Mouse (Mus musculus): ENCODE measurements around the gene Ero1lb.
"Not testable (repeated sequence)": the region's sequence is repeated elsewhere in the genome, so short reads cannot be mapped to it uniquely, and the experiment has no call there.

The Ero1lb gene

DNA sequence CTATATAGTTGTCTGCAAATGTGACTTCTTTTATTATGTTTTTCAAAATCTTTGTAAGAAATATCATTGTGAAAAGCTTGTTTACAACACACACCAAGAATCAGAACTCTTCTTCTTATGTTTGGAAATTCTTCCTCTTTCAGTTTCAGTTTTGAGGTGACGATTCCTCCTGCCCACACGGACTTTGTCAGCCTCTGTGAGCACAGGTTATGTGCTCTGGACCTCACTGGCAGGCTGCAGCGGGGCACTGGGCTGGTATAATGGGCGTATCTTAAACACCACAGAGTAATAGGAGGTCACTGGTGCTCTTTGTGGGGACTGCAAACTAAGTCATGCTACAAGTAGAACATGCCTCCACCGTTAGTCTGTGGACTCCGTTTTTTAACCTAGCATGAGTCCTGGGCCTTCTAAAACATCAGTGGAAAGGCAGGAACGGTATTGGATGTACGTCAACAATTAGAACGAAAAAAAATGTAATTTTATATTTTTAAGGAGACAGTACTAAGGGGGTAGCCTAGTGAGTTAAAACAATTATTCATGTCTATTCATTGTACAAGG lies 9.4 kb downstream of the Ero1lb start:
- DNase-seq = peak; percentile 6

DNA sequence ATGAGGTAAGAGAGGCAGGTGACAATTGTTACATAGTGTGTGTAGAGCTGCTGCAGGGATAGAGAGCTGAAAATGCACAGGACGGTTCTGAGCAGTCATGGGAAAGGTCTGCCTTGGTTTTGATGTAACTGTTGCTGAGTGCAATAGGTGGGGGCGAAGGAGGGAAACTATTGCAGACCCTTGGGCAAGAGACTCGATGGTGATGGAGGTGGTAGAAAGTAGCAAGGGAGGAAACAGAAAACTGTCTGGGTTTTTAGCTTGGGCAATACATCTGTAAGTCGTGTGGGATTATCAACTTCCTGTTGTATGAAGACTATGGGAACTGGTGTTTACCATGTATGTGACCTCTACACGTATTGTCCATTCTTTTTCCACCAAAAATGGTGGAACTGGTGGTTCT lies 12.5 kb downstream of the Ero1lb start:
- DNase-seq = no peak

DNA sequence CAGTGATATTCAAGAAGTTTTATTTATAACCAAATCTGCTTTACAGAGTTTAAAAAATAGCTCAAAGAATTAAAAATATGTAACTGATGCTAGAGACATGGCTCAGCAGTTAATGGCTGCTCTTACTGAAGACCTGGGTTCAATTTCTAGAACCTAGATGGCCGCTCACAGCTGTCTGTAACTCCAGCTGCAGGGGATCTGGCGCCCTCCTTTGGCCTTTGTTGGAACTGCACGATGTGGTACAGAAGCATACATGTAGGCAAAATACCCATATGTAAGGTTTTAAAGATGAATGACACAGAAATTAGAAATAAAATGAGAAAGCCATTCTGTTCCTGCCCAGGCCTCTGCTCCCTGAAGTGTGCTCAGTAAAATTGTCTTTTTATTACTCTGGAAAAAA lies 23.3 kb downstream of the Ero1lb start:
- DNase-seq = peak; percentile 74

DNA sequence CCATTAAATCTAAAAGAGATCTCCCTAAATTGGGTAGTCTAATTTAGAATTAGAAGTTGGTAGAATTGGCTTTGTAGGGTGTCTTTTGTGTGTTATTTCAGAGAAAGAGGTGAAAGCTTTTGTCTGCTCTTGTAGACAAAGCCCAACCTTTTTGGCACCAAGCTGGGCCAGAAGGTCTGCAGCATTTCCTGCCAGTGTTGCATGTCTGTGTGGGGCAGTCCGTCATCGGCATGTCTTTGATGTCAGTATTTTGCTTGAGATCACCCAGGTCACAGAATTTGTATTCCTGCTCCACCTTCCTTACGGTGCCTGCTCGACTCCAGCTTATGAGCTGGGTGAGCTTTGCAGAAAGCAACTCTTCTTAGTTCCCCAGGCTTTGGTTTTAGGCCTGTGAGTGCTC lies 31.4 kb downstream of the Ero1lb start:
- not testable (repeated sequence) for DNase-seq

DNA sequence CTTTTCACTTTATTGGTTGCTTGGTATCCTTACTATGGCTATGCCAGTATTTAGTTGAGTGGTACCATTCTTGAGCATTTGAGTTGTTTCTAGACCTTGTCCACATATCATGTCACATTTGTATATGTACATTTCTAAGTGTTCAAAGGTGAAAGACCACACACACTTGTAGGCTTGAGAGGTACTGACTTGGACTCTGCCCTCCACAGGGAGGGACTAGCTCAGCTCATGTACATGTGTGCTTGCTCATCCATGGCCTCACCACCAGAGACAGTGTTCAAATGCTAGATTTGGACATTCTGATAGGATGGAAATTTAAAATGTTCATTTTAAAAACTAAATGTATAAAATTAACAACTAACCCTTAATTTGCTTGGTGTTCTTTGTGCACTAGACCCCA lies 44.5 kb downstream of the Ero1lb start:
- not testable (repeated sequence) for DNase-seq

DNA sequence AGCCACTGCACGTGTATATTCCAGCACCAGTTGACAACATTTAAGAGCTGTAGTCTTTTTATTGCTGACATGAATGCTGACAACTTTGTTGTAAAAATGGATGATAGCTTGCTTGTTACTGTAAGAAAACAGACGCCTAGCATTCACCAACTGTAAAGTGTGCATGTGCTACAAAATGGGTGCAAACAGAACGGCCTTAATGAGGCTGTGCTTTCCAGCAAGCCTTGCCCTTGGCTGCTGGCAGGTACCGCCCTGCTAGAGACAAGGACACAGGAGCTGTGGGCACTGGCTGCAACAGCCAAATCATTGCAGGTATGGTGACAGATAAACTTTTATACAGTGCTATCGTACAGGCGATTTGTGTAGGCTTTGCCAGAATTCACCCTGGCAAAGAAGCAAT lies 48.4 kb downstream of the Ero1lb start:
- not testable (repeated sequence) for DNase-seq

DNA sequence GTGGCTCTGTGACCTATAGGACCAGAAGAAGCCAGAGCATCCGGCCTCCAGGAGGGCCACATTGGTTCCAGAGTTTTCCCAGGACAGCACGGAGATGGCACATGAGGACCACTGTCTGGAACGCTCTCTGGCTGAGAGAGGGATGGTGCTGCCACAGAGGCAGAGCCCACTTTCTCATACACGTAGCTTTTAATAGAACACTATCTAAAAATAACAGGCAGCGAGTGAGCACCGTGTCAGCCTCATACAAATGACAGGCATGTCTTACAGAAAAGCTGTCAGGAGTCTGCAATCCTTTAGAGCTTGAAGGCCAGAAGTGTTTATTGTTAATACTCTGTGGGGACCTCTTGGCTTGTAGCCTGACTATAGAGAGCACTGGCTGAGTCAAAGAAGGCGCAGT lies 48.9 kb downstream of the Ero1lb start:
- not testable (repeated sequence) for DNase-seq

DNA sequence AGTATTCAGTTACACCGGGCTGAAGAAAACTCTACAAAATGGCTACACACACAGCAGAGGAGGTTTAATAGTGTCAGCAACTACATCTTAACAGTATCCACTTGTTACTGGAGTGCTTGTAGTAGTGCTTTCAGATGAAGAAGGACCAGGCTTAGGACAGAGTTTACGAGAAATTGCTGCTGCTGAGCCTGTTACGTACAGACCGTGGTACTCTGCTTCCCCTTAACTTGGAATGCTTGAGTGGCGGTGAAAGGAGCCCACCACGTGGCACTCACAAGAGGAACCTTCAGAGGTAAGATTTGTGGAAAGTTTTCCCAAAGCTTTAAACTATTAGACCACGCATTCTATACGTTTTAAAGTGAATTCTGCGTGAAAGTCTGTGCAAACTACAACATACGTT lies 49.3 kb downstream of the Ero1lb start:
- DNase-seq = not testable (repeated sequence)

DNA sequence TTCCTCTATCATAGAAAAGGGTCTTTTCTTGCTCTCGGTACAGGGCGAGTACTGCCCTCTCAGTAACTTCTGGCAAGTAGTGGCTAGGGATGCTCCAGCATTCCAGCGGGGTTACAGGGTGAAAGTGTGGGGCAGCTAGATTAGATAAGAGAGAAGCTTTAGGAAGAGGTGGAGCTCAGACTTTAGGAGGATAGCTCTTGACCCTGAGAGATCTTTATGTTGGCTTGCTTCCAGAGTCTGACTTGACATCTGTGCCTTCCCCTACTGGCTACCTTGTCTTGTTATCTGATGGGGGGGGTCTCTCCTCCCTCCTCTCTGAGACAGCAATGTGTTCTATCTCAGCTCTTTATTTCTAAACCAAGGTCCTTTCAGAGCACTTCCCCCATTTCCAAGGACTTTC lies 50.8 kb downstream of the Ero1lb start:
- not testable (repeated sequence) for DNase-seq

DNA sequence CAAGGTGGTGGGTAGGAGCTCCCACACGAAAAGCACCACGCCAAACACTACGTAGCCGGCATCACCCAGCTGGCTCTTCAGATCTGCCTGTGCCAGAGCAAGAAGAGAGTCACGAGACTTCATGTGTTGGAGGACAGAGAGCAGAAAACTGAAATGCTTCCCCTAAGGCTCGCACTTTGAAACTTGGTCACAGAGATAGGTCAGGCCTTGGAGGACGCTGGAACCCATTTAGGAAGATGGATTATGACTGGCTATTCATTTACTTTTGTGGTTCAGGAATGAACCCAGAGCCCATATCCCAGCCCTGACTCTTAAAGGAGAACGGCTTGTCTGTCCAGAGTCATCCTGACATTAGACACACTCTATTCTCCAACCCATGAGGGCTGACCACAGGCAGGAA lies 54.1 kb downstream of the Ero1lb start:
- DNase-seq = not testable (repeated sequence)

DNA sequence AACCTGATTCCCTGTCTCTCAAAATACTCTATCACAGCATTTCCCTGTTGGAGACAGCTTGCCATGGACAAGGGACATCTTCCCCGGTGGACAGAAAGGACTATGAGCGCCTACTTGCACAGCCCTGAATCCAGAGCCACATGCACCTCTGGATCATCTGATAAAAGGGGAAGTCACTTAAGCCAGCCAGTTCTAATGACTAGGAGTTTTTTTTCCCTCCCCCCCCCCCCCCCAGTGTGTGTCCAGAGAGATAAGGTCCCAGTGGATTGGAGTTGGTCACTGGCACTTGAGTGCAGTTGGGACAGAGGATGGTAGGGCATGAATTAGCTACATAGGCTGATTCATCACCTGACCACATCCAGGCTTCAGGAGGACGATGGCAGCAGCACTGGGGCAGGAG lies 60.4 kb downstream of the Ero1lb start:
- not testable (repeated sequence) for DNase-seq

DNA sequence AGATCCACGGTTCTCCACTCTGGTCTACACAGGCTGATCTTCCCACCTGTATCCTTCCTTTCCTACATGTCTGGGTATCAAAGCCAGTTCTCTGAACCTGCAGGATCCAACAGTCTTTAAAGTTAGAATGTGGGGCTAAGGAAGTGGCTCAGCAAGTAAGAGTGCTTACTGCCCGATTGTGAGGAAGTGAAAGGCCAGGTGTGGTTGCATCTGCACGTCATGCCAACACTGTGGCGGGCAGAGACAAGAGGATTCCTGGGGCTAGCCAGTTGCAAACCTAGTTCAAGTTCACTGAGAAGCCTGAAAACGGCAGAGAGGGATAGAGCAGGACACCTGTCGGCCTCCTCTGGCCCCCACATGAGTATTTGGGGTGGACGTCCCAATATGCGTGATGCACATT lies 62.1 kb downstream of the Ero1lb start:
- DNase-seq = not testable (repeated sequence)

DNA sequence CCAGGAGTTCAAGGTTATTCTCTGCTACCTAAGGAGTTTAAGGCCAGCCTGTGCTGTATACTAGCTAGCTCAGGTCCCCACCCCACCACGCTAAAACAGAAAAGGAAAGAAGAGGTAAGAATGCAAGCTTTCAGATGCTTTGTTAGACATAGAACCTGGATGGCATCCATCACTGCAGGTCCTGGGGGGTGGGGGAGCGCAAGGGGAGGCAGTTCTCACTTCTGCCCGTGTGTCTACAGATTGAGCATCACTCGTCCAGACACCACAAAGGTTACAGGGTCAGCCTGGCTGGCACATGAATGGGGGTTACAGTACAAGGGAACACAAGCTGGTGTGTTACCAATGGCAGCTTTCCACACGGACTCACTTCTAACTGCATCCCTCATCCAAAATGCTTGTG lies 62.5 kb downstream of the Ero1lb start:
- not testable (repeated sequence) for DNase-seq

DNA sequence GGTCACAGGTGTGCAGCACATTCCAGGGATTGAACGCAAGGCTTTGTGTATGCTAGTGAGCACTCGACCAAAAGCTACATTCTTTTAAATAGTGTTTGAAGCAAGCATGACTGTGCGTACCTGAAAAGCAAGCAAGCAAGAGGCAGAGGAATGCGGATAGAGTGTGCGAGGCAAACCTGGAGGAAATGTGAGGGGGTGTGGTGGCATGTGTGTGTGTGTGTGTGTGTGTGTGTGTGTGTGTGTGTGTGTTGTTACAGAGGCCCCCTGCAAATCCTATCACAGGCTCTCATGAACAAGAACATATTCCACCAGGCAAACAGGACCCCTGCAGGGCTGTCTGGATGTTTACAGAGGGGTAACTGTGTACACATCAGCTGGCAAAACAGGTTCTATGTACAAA lies 64.6 kb downstream of the Ero1lb start:
- DNase-seq = not testable (repeated sequence)

DNA sequence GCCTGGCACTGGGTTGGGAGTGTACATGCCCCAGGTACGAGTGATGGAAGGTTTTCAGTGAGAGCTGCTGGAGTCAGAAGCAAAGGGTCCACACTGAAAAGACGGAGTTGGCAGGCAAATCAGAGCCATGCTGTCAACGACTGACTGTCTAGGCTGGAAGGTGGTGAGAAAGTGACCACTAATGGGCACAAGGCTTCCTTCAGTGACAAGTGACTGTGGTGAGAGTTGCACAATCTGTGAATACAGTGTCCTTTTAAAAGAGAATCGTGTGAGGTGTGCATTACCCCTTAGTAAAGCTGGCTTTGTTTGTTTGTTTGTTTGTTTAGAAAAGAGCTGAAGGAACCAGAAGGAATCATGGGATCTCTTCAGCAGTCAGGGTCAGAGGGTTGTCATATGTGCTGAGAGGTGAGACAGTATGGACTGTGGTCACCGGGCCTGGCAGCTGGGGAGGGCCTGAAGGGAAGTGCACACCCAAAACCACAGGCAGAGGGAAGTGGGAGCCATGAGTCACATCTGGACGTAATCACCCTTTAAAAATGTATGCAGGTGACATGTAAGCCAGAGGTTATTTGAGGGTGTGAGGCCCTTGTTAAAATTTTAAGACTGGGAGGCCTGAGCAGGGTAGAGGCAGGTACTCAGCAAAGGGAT lies 69.4 kb downstream of the Ero1lb start:
- DNase-seq = not testable (repeated sequence)

DNA sequence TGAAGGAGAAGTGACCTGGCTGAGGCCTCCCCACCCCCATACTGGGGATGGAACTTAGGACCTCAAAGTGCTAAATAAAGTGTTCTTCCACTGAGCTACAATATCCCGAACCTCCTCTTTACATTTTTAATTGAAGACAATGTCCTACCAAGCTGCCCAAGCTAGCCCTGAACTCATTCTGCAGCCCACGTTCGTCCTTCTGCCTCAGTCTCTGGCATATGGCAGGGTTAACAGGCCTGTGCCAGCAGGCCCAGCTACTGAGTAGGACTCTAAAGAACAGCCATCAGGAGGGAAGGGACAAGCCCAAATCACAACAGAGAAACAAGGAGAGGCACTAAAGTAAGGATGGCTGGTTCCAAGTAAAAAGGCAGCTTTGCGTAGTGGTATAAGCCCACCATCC lies 77.1 kb downstream of the Ero1lb start:
- not testable (repeated sequence) for DNase-seq

DNA sequence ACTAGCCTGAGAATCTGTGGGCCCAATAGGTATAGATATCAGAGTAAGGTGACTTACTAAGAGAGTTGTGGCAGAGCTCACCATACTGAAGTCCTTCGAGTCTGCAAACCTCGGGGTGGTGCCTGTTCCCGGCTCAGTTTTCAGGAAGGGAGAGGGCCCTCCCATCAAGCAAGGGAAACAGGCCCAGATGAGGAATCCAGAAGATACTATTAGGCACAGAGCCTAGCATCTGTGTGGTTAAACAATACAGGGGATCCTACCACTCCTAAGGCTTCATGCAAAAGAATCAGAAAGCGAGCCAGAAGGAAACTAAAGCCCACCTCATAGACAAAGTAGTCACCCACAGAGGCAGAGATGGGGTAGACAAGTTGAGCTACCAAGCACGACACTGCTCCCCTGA lies 81.0 kb downstream of the Ero1lb start:
- not testable (repeated sequence) for DNase-seq

DNA sequence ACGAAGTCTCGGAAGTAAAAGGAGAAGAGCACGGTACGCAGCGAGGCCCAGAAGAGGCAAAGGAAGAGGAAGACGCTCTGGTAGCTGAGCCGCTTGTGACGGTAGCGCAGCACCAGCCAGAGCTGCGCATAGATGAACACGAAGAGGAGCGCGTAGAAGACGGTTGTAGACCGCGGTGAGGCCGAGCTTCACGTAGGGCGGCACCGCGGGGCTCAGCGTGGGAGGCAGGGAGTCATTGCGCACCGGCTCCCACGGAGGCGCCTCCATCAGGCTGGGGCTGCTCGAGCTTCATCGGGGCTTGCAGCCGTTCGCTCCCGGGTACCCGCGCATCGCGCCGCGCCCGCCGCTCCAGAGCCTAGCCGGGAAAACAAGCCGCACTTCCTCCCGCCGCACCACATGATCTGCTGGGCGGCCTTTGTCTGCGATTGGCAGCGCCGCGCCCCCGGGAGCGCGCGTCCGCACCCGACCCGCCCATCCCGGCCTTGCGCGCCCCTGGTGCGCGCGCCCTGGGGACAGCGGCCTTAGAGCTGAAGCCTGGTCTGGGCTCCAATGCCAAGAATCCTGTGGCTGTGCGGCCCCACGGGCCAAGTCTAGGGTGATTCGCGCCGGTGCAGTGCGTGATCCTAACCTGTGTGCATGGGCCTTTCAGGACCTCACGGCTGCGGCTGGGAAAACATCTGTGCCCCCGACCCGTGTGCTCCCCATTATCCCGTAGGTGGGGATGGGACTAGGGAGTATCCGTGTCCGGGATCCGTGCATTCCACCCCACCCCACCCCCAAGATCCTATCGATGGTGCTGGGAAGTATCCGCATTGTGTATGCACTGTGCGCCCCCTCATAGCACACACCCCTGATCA lies 84.6 kb downstream of the Ero1lb start:
- peak; percentile 72 for DNase-seq

DNA sequence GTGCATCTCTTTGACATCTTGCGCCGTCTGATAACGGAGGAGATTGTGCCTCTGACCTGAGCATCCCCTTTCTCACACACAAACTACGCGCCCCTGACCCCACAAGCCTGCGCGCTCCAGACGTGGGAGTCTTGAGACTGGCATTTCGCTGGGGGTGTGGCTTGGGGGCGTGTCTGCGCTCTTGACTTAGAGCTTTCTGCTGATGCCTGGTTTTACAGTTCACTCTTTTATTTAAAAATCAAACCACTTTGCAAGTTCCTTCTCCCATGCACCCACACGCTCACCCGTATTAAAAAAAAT lies 85.2 kb downstream of the Ero1lb start:
- DNase-seq = peak; percentile 63
